Mouse (Mus musculus) megakaryocyte, embryonic 14.5 days (primary cell): Measurements from ENCODE around the gene Ttll9.

ENCODE experiments used
- FLI1 ChIP-seq: IDR thresholded peaks from 2 replicates; pipeline ENCODE4 v1.6.1; 2012; ENCODE audit warnings: low read length, inconsistent platforms, mixed read lengths
- GATA1 ChIP-seq: IDR thresholded peaks from 3 replicates; pipeline ENCODE4 v1.6.1; 2012; ENCODE audit warnings: mixed read lengths, low read length, inconsistent platforms, borderline replicate concordance

DNA sequence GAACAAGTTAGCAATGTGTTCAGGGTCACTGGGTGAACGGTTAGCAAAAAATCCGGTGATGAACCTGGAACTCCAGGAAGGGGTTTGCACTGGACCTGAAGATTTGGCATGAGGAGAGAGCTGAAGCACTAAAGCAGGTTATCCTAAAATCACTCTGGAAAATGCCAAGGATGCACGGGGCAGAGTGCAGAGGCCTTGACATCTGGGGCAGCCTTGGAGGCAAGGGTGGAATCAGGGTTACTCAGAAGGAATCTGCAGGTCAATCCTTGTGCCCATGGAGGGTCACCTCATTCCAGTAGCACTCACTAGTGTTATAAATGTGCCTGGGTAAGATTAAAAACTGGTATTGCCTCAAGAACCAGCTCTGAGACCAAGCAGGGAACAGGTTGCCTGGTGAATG lies 43.7 kb downstream of the Ttll9 start:
- TF ChIP-seq GATA1 (no peak), FLI1 (no peak)
